ENCODE assay signal across 8 mouse cellular contexts in the genomic region with DNA sequence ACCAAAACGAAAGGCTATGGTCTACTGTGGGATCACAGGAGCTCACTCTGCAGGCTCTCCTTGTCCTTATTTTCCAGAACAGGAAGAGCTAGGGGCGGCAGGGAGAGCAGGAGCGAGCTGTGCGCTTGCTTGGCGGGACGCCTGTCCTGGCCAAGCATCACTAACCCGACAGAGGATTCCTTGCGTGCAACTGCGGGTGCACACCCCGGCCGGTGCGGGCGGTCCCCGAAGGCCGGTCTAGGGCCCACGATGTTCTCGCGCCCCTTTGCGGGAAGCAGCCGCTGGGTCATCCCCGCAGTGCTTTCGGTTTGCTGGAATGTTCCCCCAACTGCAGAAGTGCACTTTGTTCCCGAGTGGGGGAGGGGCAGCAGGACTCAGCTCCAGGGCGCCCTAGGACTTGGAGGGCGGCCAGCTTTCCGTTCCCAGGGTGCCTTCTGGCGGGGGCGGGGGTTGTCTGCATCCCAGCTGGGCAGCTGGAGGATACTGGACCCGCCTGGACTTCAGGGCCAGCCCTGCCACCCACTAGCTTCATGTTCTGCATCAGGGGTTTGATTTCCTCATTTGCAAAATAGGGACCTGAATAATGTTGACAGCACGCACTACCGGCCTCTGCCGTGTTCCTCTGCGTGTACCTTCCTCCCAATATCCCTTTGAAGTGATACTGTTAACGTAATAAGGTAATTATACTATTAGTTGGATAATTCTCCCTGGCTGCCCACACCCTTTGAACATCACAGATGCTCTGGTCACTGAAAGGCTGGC. TPM values are rescaled to one million over a fixed set of nuclear protein-coding genes. Genes with fewer than 3 reads are reported as not detected.
DNase-seq lines count a peak whose midpoint lies in the region; ATAC-seq lines count a peak whose summit lies in the region.

No protein-coding gene starts in this region.

- intact Hi-C loops in left cerebral cortex, postnatal 25 days (cut with DNase I): loop anchor here (1.0 to 5.0 kb wide), 2 partner anchors 17 to 127 kb away; no protein-coding TSS in a partner anchor

- ATAC-seq in granulocyte monocyte progenitor cell, adult 5-6 weeks (replicated peaks; ENCODE audit: poor library complexity, severe bottlenecking): peak; percentile 65
- ATAC-seq in megakaryocyte progenitor cell, adult 5-6 weeks (replicated peaks; ENCODE audit: poor library complexity): peak; percentile 20; the same call in 1 of the 2 replicates
- no peak for ATAC-seq in inflammation-experienced regulatory T-cells, adult 6 months

- DNase-seq in adrenal gland, postnatal 36 days: peak; percentile 91 to 97
- peak; percentile 84 for DNase-seq in embryo, embryonic 9.5 days (ENCODE audit: extremely low spot score)
- DNase-seq in kidney, adult 11 months: peak; percentile 97
- peak; percentile 85 to 86 for DNase-seq in left cerebral cortex, postnatal 25 days (ENCODE audit: low spot score in 2 of 2)
- DNase-seq in right cerebral cortex, postnatal 14 days: peak; percentile 92

RNA-seq across cellular contexts. Expression of gene Skor1, which starts 39.6 kb away (rescaled TPM):
- total RNA-seq in adrenal gland, postnatal 36 days (2021): under 1 TPM; 0.10 to 0.13 TPM
- total RNA-seq in granulocyte monocyte progenitor cell, adult 5-6 weeks (2014; fragmentation: Nextera tagmentation): not detected in 2 replicates
- total RNA-seq in granulocyte monocyte progenitor cell, adult 5-6 weeks (2017): not detected in 2 replicates
- total RNA-seq in left cerebral cortex, postnatal 25 days (2021): under 1 TPM; 0.09 to 0.11 TPM
- total RNA-seq in megakaryocyte progenitor cell, adult 5-6 weeks (2015): 0.07 TPM in 1 of 2 replicates, not detected in the other
- not detected in 2 replicates for total RNA-seq in megakaryocyte progenitor cell, adult 5-6 weeks (2017)
- polyA plus RNA-seq in inflammation-experienced regulatory T-cells, adult 6 months (2017; shearing (Covaris generic)): not detected
